Mouse (Mus musculus) bone marrow macrophage, adult 2 months (primary cell): ENCODE measurements around the gene Scarb1.

Source experiments
- CTCF ChIP-seq: IDR thresholded peaks from 2 replicates; pipeline ENCODE4 v1.5.1; 2012; ENCODE audit warnings: low read depth, mild to moderate bottlenecking, low read length, moderate library complexity
- POLR2A ChIP-seq: IDR thresholded peaks from 2 replicates; pipeline ENCODE4 v1.6.1; 2012; ENCODE audit warnings: mild to moderate bottlenecking, low read depth, low read length, borderline replicate concordance

- TF ChIP-seq CTCF (no peak), POLR2A (no peak)
Observed at GRCm38 (mm10) chr5:125267150-125267961, 73.5 kb downstream of the Scarb1 start.
